Mouse (Mus musculus) midbrain, embryonic 12.5 days (tissue): ENCODE results near the gene Rngtt. TPM values are rescaled to one million over a fixed set of nuclear protein-coding genes. Genes with fewer than 3 reads are reported as not detected.
"Not testable (repeated sequence)": the region's sequence is repeated elsewhere in the genome, so short reads cannot be mapped to it uniquely, and the experiment has no call there.

Experiments used
- ATAC-seq: fragments of 200-750 bp; cut with Nextera tagmentation; 2 replicates; pipeline ENCODE4 v1.8.0; 2017; ENCODE audit warnings: low read depth, moderate TSS enrichment, moderate library complexity; ENCODE audit not compliant: low FRiP score
- H3K27ac ChIP-seq: fragments of 300-500 bp; sonication (generic); replicated peaks from 2 replicates; pipeline ENCODE4 v1.5.1; 2016; ENCODE audit warnings: mild to moderate bottlenecking
- H3K27me3 ChIP-seq: fragments of 300-500 bp; sonication (generic); 2 replicates; pipeline ENCODE4 v1.6.1; 2016; ENCODE audit warnings: mild to moderate bottlenecking
- H3K36me3 ChIP-seq: fragments of 300-500 bp; sonication (generic); 2 replicates; pipeline ENCODE4 v1.6.1; 2016
- H3K4me1 ChIP-seq: fragments of 300-500 bp; sonication (generic); 2 replicates; pipeline ENCODE4 v1.6.1; 2016
- H3K4me2 ChIP-seq: fragments of 300-500 bp; sonication (generic); replicated peaks from 2 replicates; pipeline ENCODE4 v1.6.1; 2016; ENCODE audit warnings: mild to moderate bottlenecking, moderate library complexity
- H3K4me3 ChIP-seq: fragments of 300-500 bp; sonication (generic); 2 replicates; pipeline ENCODE4 v1.5.1; 2016; ENCODE audit warnings: mild to moderate bottlenecking
- H3K9ac ChIP-seq: fragments of 300-500 bp; sonication (generic); replicated peaks from 2 replicates; pipeline ENCODE4 v1.6.1; 2016; ENCODE audit warnings: mild to moderate bottlenecking, moderate library complexity
- H3K9me3 ChIP-seq: fragments of 300-500 bp; sonication (generic); 2 replicates; pipeline ENCODE4 v1.6.1; 2016; ENCODE audit warnings: mild to moderate bottlenecking
- WGBS: fragments of 180-500 bp; shearing (Covaris S2); methylation state at CpG from one replicate; pipeline ENCODE4 v1.1.7; 2016; 5-methylcytosine and 5-hydroxymethylcytosine counted together
- polyA plus RNA-seq: library from polyadenylated mRNA; unstranded; fragments of >200 nt; fragmentation: Nextera tagmentation; extraction: Ambion mirVana; gene quantifications from 2 replicates; pipeline ENCODE4 v1.2.1, GENCODE M21; 2016

Rngtt gene
- polyA plus RNA-seq, 1 experiment from 2014 or later, result 34.1 TPM

DNA sequence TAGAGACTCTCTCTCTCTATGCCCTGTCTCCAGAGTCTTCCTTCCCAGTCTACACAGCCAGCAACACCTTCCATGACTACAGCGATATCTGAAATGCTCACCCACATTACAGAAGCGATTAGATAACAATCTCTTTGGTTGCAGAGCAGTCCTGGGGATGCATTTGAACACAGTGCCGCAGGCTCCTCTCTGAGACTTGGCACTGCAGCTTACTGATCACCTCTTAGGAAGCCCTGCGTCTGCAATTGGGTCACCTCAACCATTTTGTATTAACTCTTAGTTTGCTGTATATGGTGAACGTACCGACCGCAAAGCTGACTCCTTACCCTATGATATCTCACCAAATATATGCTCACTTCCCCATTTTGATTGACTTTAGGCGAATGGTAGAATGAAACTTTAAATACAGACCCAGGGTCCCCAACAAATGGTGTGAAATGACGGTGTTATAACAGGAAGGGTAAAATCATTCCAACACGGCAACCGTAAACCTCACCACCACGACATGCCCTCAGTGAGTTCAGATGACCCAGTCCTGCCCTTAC is 20.9 kb upstream of the Rngtt start:
- no peak for ATAC-seq
- H3K27ac ChIP-seq, result no peak overlapping the region
- H3K4me1 ChIP-seq, result no peaks in the 10 kb centered on the region
- no peak overlapping the region for H3K4me2 ChIP-seq
- 90% methylated on average over 12 of the region's 12 CpGs for WGBS
- no peaks in the 10 kb centered on the region for H3K9me3 ChIP-seq
- H3K4me3 ChIP-seq, result no peak overlapping the region
- no peaks in the 10 kb centered on the region for H3K36me3 ChIP-seq
- H3K27me3 ChIP-seq, result no peaks in the 10 kb centered on the region
- no peak overlapping the region for H3K9ac ChIP-seq

DNA sequence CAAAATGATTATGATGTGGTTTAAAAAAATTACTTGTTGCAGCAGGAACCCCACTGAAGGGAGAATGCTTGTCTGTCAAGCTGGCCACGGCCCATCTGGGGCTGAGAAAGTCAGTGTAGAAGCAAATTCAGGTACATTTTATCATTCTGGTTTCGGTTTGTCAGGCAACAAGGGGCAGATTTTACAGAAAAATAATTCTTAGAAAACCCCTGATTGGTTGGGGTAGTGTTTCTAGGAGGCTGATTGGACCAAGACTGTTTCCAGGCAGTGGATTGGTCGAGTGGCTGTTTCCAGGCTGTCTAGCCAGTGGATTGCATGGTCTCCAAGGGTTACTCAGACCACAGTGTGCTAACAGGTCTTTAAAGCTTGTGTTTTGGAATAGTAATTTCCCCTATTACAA is 20.1 kb upstream of the Rngtt start, which contains the start of gene Pnrc1:
Pnrc1 (minus strand) TSS at position 162 of the 400 bp plus-strand sequence.
- H3K4me3 ChIP-seq, result no peak within 1 kb of the TSS
- H3K27me3 ChIP-seq, result no peaks in the 10 kb centered on the region
- no peaks in the 10 kb centered on the region for H3K36me3 ChIP-seq
- no peaks in the 10 kb centered on the region for H3K9me3 ChIP-seq
- 75% methylated on average over 3 of the region's 3 CpGs for WGBS
- ATAC-seq, result no peak
- no peaks in the 10 kb centered on the region for H3K4me1 ChIP-seq
- H3K4me2 ChIP-seq, result no peak within 1 kb of the TSS
- no peak within 1 kb of the TSS for H3K9ac ChIP-seq
- H3K27ac ChIP-seq, result no peak within 1 kb of the TSS

DNA sequence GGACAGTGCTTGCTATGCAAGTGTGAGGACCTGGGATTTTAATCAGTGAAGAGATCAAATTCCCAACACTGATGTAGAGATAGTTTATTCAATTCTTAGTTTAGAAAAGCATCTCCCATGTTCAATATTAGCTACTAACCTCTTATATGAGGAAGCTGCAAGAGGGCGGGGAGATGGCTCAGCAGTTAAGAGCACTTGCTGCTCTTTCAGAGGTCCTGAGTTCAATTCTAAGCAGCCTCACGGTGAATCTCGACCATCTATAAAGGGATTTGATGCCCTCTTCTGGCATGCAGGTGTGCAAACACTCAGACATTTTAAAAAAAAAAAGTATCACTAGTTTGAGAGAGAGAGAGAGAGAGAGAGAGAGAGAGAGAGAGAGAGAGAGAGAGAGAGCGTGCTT is 19.2 kb upstream of the Rngtt start:
- Histone ChIP-seq H3K4me3 (no peak overlapping the region), H3K4me2 (no peak overlapping the region), H3K9ac (no peak overlapping the region), H3K9me3 (no peaks in the 10 kb centered on the region), H3K27ac (no peak overlapping the region), H3K27me3 (no peaks in the 10 kb centered on the region), H3K36me3 (no peaks in the 10 kb centered on the region), H3K4me1 (no peaks in the 10 kb centered on the region)
- no peak for ATAC-seq
- 56% methylated on average over 4 of the region's 4 CpGs for WGBS

DNA sequence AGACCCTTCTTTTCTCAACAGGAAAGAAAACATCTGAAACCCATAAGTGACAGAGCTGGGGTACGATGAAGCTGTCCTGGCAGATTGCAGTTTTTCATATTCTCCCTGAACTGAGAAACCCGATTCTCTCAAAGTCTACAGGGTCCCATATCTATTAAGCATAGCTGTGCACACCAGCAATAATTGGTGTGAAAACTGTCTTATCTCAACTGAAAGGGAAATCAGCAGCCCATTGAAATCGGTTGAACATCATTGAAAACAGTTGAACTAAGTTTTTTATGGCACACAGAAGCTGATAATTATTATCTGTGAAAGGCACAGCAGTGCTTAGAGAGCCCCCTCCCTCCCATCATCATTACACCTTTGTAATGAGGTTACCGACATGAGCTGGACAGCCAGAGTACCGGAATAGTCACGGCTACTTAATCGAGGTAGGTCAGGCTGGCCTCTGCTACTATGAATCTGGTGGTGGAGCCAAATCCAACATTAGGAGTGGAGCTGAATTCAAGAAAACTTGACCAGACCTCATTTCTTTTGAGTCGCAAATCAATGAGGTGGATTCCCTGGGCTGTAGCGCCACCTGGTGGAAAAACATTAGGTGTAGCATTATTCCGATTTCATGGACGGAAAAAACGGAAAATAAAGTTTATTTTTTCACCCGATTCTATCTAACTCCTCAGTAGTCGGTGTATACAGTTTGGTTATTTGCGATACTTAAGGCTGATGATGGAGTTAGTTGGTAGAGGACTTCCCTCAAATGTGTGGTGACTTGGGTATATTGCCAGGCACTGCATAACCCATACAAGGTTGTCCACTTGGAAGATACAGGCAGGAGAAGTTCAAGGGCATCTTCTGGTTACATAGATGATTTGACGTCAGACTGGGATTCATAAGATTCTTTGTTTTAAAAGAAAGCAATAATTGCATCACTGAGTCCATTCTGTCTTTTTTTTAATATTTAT is 17.4 kb upstream of the Rngtt start:
- WGBS, result 24% methylated on average over 16 of the region's 16 CpGs
- no peak for ATAC-seq
- H3K36me3 ChIP-seq, result no peaks in the 10 kb centered on the region
- no peaks in the 10 kb centered on the region for H3K27me3 ChIP-seq
- H3K9me3 ChIP-seq, result no peaks in the 10 kb centered on the region
- peak overlapping the region; percentile 1; the same call in 1 of the 2 replicates for H3K4me2 ChIP-seq
- H3K9ac ChIP-seq, result no peak overlapping the region
- no peaks in the 10 kb centered on the region for H3K4me1 ChIP-seq
- H3K27ac ChIP-seq, result no peak overlapping the region
- no peak overlapping the region for H3K4me3 ChIP-seq

DNA sequence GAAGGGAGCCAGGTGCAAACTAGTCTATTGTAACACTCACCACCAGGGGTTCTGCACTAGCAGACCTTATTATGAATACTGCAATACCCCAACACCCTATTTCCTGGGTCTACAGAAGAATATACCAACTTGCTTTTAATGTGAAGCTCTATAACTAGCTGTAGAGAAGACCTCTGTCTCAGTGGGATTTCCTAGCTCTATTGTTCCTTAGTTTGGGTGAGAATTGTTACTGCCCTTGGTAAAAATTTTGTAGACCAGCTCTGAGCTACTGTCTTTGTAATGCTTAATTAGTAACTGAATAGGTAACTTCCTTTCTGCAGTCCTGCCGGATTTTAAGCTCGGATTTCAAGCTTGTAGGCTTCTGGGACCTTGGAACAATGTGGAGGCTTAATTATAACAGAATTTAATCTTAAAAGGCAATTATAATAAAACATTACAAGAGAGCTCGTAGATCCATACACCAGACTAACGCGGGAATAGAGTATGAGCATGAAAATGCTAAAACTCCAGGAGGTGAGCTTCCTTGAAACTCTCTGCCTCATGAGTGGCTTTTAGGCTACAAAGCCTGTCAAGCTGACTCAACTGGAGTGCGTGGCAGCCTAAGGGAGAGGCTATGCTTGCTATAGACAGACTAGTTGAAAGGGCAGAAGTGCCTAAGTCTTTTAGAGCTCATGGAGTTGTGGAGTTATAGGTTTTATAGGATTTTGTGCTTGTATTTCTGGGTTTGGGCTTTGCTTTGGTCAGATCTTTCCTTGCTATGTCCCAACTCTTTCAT is 9.0 kb upstream of the Rngtt start:
- not testable (repeated sequence) for H3K27ac ChIP-seq, H3K36me3 ChIP-seq, H3K9me3 ChIP-seq, H3K9ac ChIP-seq, H3K4me3 ChIP-seq, H3K27me3 ChIP-seq, H3K4me1 ChIP-seq, ATAC-seq, H3K4me2 ChIP-seq
- WGBS, result 78% methylated on average over 6 of the region's 6 CpGs

DNA sequence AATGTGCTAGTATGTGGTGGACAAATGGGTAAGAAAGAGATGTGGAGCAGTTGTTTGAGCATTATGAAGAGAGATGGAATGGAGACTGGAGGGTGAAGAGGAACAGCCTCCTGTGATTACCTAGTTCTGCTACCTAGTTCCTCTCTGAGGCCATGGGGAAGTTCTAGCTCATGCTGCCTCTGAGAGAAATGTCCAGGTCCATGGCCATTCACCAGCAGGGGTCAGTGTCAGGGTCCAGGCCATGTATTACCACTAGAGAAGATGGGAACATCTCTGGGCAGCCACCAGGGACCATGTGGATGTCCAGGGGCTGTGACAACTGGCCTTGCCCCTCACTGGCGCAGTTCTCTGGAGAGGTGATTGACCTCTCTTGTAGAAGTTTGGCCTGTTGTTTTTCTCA is 7.1 kb upstream of the Rngtt start:
- H3K9me3 ChIP-seq, result no peaks in the 10 kb centered on the region
- H3K9ac ChIP-seq, result no peak overlapping the region
- ATAC-seq, result no peak
- H3K4me3 ChIP-seq, result no peak overlapping the region
- no peak overlapping the region for H3K4me2 ChIP-seq
- H3K4me1 ChIP-seq, result no peaks in the 10 kb centered on the region
- no peak overlapping the region for H3K27ac ChIP-seq
- WGBS, result 90% methylated on average over 1 of the region's 1 CpGs
- H3K27me3 ChIP-seq, result no peaks in the 10 kb centered on the region
- no peaks in the 10 kb centered on the region for H3K36me3 ChIP-seq

DNA sequence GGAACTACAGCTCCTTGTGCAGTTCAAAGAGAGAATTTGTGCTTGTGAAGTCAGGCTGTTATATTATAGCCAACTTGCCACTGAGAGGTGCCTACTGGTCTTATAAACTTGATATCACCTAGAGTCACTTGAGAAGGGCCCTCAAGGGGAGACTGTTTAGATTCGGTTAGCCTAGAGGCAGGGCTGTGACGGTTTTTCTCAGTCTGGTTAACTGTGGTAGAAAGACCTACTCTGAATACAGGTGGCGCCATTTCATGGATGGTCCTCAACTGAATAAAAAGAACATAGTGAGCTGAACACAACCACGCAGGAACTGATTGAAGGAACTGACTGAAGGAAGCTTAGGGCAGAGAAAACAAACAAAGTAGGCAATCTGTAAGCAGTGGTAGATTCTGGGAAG is 3.0 kb upstream of the Rngtt start:
- no peak overlapping the region for H3K9ac ChIP-seq
- H3K4me3 ChIP-seq, result no peak overlapping the region
- H3K4me1 ChIP-seq, result peaks cover 6% of the 10 kb centered on the region
- no peak overlapping the region for H3K27ac ChIP-seq
- no peaks in the 10 kb centered on the region for H3K36me3 ChIP-seq
- H3K9me3 ChIP-seq, result no peaks in the 10 kb centered on the region
- ATAC-seq, result no peak
- 73% methylated on average over 4 of the region's 4 CpGs for WGBS
- H3K4me2 ChIP-seq, result no peak overlapping the region
- H3K27me3 ChIP-seq, result no peaks in the 10 kb centered on the region

DNA sequence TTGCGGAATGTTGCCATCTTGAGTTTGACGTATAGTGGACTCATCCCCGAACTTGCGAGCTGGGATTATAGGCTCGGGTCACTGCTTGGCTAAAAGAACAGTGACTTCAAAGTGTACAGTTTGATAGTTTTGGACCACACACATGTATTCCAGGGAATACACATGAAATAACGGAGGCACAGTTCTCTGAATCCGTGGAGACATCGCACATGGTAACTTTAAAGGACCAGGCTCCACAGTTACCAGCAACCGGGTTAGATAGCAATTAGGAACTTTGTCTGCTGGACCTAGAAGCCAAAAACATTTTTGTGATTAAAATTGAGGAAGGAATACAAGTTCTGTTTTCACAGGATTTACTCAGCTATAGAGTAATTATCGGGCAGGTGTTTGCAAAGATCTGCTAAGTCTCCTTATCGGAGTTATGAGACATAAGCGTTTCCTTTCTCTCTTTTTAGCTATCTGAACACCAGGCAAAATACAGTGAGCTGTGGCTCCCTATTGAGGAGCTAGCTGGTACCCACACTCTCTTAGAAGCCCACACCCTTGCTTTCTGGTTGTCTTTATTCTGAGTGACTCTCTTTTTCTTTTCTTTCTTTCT is 828 bp downstream of the Rngtt start:
- peak overlapping the region; percentile 75 for H3K4me3 ChIP-seq
- no peak for ATAC-seq

DNA sequence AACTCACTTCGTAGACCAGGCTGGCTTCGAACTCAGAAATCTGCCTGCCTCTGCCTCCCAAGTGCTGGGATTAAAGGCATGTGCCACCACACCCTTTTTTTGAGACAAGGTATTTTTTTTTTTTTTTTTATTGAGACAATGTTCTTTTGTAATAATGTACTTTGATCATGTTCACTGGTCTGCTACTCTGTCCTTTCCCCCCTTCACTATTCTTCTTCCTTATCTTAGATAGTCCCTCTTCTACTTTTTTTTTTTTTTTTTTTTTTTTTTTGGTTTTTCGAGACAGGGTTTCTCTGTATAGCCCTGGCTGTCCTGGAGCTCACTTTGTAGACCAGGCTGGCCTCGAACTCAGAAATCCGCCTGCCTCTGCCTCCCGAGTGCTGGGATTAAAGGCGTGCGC is 4.0 kb downstream of the Rngtt start:
- not testable (repeated sequence) for H3K4me1 ChIP-seq, H3K4me2 ChIP-seq, ATAC-seq, H3K9ac ChIP-seq, H3K27me3 ChIP-seq, H3K27ac ChIP-seq, H3K4me3 ChIP-seq, H3K36me3 ChIP-seq, H3K9me3 ChIP-seq
- 95% methylated on average over 7 of the region's 8 CpGs for whole genome bisulfite sequencing

More for the DNA sequence above, 828 bp downstream of the Rngtt start:
- Histone ChIP-seq H3K27me3 (no peaks in the 10 kb centered on the region), H3K4me1 (peaks cover 6% of the 10 kb centered on the region), H3K27ac (no peak overlapping the region), H3K4me2 (peak overlapping the region; percentile 72), H3K9ac (peak overlapping the region; percentile 77), H3K9me3 (no peaks in the 10 kb centered on the region), H3K36me3 (0 out of 2 replicates have a peak, but pooled peaks cover 3% of the 10 kb centered on the region)
- WGBS, result 23% methylated on average over 12 of the region's 12 CpGs

DNA sequence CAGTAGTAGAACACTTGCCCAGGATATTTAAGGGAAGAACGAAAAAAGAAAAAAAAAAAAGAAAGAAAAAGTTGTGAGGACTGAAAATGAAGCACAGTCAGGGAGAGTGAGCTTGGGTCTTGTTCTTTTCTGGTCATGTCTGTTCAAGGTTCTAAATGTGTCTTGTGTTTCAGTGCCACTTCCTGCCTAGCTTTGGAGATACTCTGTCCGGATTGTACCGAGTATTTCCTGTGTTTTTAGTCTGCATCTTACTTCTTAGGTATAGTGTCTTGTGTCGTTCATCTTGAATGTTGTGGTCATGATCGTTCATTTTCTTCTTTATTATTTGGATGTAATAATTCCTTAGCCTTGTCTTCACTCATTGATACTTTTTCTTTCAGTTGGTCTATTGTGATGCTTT is 5.7 kb downstream of the Rngtt start:
- ATAC-seq, result no peak
- 88% methylated on average over 5 of the region's 5 CpGs for WGBS

DNA sequence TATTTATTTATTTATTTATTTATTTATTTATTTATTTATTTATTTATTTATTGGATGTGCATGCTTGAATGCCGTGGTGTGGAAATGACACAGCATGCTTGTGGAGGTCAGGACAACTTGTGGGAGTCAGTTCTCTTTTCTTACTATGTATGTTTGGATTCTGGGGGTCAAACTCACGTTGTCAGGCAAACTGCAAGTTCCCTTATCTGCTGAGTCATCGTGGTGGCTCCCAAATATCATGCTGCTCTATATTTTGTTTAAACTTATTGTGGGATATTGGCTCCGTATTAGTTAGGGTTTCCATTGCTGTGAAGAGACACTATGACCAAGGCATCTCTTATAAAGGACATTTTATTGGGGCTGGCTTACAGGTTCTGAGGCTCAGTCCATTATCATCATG is 21.0 kb downstream of the Rngtt start:
- H3K36me3 ChIP-seq, result peaks cover 54% of the 10 kb centered on the region
- no peak overlapping the region for H3K9ac ChIP-seq
- H3K4me2 ChIP-seq, result no peak overlapping the region
- no peak overlapping the region for H3K4me3 ChIP-seq
- 96% methylated on average over 4 of the region's 4 CpGs for WGBS
- H3K27ac ChIP-seq, result no peak overlapping the region
- no peaks in the 10 kb centered on the region for H3K4me1 ChIP-seq
- ATAC-seq, result no peak
- no peaks in the 10 kb centered on the region for H3K9me3 ChIP-seq
- no peaks in the 10 kb centered on the region for H3K27me3 ChIP-seq

More for the DNA sequence above, 5.7 kb downstream of the Rngtt start:
- H3K27me3 ChIP-seq, result no peaks in the 10 kb centered on the region
- H3K4me3 ChIP-seq, result no peak overlapping the region
- H3K9ac ChIP-seq, result no peak overlapping the region
- H3K4me2 ChIP-seq, result no peak overlapping the region
- no peak overlapping the region for H3K27ac ChIP-seq
- 0 out of 2 replicates have a peak, but pooled peaks cover 3% of the 10 kb centered on the region for H3K36me3 ChIP-seq
- no peaks in the 10 kb centered on the region for H3K9me3 ChIP-seq
- peaks cover 4% of the 10 kb centered on the region for H3K4me1 ChIP-seq
